Mouse (Mus musculus) heart, postnatal 0 days (tissue): ENCODE results near the gene Trim66.

Experiments
- CTCF ChIP-seq: IDR thresholded peaks from 2 replicates; pipeline ENCODE4 v1.5.1; 2016; ENCODE audit warnings: antibody characterized with exemption, control low read depth, low read depth
- EP300 ChIP-seq: IDR thresholded peaks from 2 replicates; pipeline ENCODE4 v1.6.1; 2016; ENCODE audit warnings: antibody characterized with exemption, low read depth

DNA sequence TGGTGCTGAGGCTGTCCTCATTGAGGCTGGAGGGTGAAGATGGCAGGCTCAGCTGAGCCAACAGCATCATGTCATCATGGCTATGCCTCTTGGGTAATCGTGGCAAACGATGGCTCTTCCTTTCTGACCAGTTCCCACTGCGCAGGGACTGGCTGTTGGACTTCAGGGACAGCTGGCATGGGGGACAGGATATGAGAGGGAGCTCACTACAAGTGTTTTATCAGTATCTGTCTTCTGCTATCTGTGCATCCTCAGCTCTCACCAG is 34.4 kb upstream of the Trim66 start:
- TF ChIP-seq CTCF (no peak), EP300 (no peak)
